Mouse (Mus musculus): ENCODE measurements around the gene Nfxl1. TPM values are rescaled to one million over a fixed set of nuclear protein-coding genes. Genes with fewer than 3 reads are reported as not detected.

Nfxl1 gene
- polyA plus RNA-seq, 1 experiment, result 3.5 TPM

Other genes with a start within 250 kb of the Nfxl1 start
- gene Corin, start 55.2 kb downstream of the Nfxl1 start, polyA plus RNA-seq (2012; ENCODE audit: insufficient read depth, insufficient read length, missing spikeins), result not detected in 2 replicates
- not detected in 2 replicates for gene Zar1, start 21.6 kb upstream of the Nfxl1 start, polyA plus RNA-seq (2012; ENCODE audit: insufficient read depth, insufficient read length, missing spikeins)
- gene Gm5868, start 27.9 kb upstream of the Nfxl1 start, polyA plus RNA-seq (2012; ENCODE audit: insufficient read depth, insufficient read length, missing spikeins), result not detected in 2 replicates
- gene Cnga1, start 84.6 kb upstream of the Nfxl1 start, polyA plus RNA-seq (2012; ENCODE audit: insufficient read depth, insufficient read length, missing spikeins), result not detected in 2 replicates
- not detected in 2 replicates for gene Nipal1, start 88.1 kb upstream of the Nfxl1 start, polyA plus RNA-seq (2012; ENCODE audit: insufficient read depth, insufficient read length, missing spikeins)
- gene Txk, start 193.1 kb upstream of the Nfxl1 start, polyA plus RNA-seq (2012; ENCODE audit: insufficient read depth, insufficient read length, missing spikeins), result not detected in 2 replicates